Mouse (Mus musculus) testis, adult 2 months (tissue): ENCODE measurements at regions not wholly inside any gene's neighbourhood (a gene's known extent, or its start where the extent isn't known, plus 50 kb on each side); places are given as distances from the start of the nearest gene placed in this dataset.

Experiments used
- CTCF ChIP-seq: fragments of 200-500 bp; IDR thresholded peaks from 2 replicates; pipeline ENCODE4 v1.5.1; 2012; ENCODE audit warnings: low read depth, mild to moderate bottlenecking, inconsistent platforms, low read length, moderate library complexity; ENCODE audit not compliant: control insufficient read depth, insufficient read depth, insufficient replicate concordance
- POLR2A ChIP-seq: fragments of 200-500 bp; IDR thresholded peaks from 2 replicates; pipeline ENCODE4 v1.6.1; 2012; ENCODE audit warnings: low read depth, mild to moderate bottlenecking, inconsistent platforms, low read length, moderate library complexity; ENCODE audit not compliant: control insufficient read depth

DNA sequence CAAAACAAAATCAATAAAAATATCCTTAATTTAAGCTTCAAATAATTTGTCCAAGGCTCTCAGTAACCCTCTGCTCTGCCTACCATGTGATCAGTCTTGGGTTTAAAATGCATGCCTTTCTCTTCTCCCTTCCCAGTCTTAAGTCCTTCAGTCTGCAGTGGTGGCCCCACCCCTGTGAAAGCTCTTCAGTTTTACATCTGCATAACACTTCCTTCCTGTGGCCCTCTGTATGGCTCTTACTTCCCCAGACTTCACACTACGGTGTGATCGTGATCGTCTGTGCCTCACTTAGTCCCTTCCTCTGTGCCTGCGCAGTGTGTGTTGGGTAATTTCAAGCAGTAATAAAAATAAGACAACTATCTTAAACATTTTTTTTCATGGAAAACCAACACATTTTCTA lies 80.0 kb upstream of the Commd3 start:
- TF ChIP-seq CTCF (no peak), POLR2A (no peak)
